Mouse (Mus musculus) c-Kit-negative CD71-positive TER-119-positive erythroid progenitor cells, embryonic 14.5 days (primary cell): ENCODE data around the gene Ccl3.

ENCODE experiments used
- DNase-seq: peaks from one replicate; pipeline ENCODE4 v3.0.0-alpha.2; 2013; ENCODE audit warnings: low read depth, low spot score

Gene Ccl3

GRCm38 (mm10) chr11:83623586-83623985 is 25.6 kb downstream of the Ccl3 start:
- DNase-seq, result no peak

- no peak for DNase-seq
Measured at GRCm38 (mm10) chr11:83619037-83619436, 30.1 kb downstream of the Ccl3 start.

GRCm38 (mm10) chr11:83618238-83618637 is 30.9 kb downstream of the Ccl3 start:
- DNase-seq, result no peak

GRCm38 (mm10) chr11:83616586-83616985 is 32.6 kb downstream of the Ccl3 start:
- no peak for DNase-seq

GRCm38 (mm10) chr11:83610900-83611299 is 38.3 kb downstream of the Ccl3 start:
- DNase-seq, result no peak

GRCm38 (mm10) chr11:83606396-83606795 is 42.8 kb downstream of the Ccl3 start:
- no peak for DNase-seq

GRCm38 (mm10) chr11:83605535-83605934 is 43.6 kb downstream of the Ccl3 start:
- DNase-seq, result no peak

- no peak for DNase-seq
Measured at GRCm38 (mm10) chr11:83604698-83605097, 44.5 kb downstream of the Ccl3 start.

GRCm38 (mm10) chr11:83603399-83603798 is 45.8 kb downstream of the Ccl3 start:
- no peak for DNase-seq

GRCm38 (mm10) chr11:83600576-83600975 is 48.6 kb downstream of the Ccl3 start:
- DNase-seq, result no peak

- DNase-seq, result no peak
Measured at GRCm38 (mm10) chr11:83598991-83599390, 50.2 kb downstream of the Ccl3 start.

- DNase-seq, result no peak
Measured at GRCm38 (mm10) chr11:83598207-83598837, 50.8 kb downstream of the Ccl3 start.
